Mouse (Mus musculus): ENCODE results near the gene Gfpt2.
"Not testable (repeated sequence)": the region's sequence is repeated elsewhere in the genome, so short reads cannot be mapped to it uniquely, and the experiment has no call there.

The Gfpt2 gene

DNA sequence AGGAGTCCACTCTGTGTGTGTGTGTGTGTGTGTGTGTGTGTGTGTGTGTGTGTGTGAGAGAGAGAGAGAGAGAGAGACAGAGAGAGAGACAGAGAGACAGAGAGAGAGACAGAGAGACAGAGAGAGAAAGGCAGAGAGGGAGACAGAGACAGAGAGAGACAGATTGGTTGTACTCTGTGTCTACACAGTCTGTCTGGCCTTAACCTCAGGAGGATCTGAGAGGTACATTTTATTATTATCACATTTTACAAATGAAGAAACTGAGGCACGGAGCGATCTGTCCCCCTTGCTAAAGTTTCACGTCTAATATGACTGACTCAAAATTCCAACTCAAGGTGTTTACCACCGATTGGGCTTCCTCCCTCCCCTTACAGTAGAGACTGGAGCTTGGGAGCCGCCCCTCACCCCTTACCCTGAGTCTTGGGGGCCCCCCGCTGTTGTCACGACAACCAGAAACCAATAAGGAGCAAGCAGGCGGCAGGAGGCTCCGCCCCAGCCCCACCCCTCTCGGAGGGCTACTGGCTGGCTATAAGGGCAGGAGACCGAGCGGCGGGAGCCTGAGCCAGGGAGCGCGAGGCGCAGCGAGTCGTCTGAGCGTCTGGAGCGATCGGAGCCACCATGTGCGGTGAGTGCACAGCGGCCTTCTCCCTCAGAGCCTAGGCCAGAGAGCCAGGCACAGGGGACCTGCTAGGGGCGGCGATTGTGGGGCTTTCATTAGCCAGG is at the start of gene Gfpt2:
Gene Gfpt2 (plus strand): TSS at position 560 of the 723 bp plus-strand sequence.
- no peak for DNase-seq (ENCODE audit: low read depth in 1 of 2, low spot score in 2 of 2)

DNA sequence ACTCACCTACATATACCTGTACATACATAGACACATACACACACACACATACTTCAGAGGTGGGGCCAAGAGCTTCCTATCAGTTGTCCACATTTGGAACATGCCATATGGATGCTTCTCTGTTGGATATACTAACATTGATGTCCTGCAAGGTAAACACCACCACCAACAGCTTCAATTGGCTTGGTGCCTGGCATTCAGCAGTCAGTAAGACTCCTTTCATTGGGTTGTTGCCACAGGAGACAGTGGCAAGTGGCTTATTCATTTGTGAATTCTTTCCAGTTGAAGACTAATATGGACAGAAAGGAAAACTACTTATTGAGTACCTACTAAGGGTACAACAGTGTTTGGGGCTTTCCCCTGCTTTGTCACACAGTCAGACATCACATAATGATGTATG is 49.0 kb upstream of the Gfpt2 start:
- DNase-seq (ENCODE audit: low read depth in 1 of 2, low spot score in 2 of 2): no peak

DNA sequence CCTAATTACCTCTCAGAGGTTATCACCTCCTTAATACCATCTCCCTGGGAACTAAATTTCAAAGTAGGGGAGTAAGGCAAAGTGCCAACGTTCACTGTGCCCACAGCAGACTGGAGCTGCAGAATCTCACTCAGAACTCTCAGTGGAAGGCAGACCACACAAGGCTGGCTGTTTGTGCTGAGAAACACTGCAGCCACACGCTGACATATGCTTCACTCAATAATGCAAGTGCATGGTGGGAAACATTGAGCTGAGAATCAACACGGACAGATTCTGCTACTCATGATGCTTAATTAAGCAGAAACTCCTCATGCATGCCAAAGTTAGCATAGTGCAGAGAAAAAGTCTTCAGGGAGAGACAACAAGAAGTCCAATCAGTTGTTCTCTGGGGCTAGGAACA is 48.1 kb upstream of the Gfpt2 start:
- DNase-seq (ENCODE audit: low read depth in 1 of 2, low spot score in 2 of 2): no peak

DNA sequence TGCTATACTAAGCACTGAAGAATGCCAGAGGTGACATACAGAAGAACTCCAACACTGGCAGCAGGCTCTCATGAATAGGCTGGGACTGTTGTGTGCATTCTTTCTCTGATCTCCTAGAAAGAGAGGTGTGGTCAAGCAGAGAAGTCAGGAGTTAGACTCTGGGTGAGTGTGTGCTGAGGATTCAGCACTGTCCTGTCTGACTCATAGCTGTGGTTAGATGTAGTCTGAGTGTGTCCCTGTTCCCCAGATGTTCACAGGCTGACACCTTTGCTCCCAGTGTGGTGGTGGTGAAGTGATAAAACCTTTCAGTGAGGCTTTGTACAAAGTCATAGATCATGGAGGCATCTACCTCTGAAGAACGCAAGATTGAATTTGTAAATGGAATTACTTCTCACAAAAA is 47.2 kb upstream of the Gfpt2 start:
- DNase-seq (ENCODE audit: low read depth in 1 of 2, low spot score in 2 of 2): no peak

DNA sequence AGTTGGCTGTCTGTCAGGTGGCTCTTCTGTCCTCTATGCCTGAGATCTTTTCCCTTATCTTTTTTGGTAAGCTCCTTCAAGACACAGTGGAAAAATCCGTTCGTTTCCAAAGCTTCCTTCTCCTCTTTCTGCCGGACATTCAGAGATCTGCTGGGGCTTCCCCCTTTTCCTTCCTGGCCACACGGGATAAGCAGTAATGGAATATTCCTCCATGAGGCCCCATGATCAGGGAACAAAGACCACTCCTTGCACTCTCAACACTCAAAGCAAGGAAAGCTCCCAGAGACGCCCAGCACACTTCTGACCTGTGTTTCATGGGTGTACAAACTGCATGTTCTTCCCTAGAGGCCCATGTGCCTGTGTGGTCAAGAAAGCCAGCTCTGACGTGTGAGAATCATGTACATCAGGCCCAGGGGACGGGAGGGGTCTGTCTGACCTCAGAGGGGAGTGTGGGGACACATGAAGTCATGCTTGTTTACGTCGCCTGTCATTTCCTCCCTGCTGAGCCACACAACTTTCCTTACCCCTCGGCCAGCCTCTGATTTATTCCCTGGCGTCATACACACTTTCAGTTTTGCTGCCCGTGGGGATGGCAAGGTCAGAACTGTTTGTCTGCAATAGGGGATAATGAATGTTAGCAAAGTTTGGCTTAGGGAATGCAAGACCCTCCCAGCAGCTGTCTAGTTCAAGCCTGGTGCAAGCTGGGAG is 38.9 kb upstream of the Gfpt2 start:
- DNase-seq (ENCODE audit: low read depth in 1 of 2, low spot score in 2 of 2): no peak

DNA sequence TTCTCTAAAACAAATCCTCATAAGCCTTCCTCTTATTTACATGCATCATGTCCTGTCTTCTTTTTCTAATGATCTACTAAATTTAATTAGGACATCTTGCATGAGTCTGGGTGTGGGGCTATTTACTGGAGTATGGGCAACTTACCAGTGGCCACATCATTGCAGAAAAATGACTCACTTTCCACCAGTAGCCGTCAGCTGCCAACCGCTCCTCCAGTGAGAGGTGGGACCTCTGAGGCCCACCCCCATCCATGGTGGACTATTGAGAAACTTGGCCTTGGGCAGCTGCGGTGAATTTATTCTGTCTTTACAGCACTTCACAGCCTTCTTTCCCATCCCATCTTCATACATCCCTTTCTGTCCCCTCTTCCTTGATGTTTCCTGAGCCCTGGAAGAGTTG is 35.9 kb upstream of the Gfpt2 start:
- no peak for DNase-seq (ENCODE audit: low read depth in 1 of 2, low spot score in 2 of 2)

DNA sequence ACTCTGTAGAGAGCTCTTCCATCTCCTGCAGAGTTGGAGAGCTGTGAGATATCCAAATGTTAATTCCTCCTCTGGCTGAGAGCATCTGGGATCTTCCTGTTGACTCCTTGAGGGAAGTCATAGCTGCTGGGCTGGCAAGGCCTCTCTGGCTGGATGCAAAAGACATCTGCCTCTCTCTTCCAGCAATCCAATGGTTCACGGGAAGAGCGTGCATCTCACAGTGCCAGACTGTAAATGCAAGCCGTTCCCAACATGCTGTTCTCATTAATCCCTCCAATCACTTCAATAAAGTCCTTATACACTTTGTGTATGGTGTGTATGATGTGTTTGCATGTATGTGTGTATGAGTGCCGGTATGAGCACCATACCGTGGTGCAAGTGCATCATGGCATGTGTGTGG is 32.8 kb upstream of the Gfpt2 start:
- DNase-seq (ENCODE audit: low read depth in 1 of 2, low spot score in 2 of 2): no peak

DNA sequence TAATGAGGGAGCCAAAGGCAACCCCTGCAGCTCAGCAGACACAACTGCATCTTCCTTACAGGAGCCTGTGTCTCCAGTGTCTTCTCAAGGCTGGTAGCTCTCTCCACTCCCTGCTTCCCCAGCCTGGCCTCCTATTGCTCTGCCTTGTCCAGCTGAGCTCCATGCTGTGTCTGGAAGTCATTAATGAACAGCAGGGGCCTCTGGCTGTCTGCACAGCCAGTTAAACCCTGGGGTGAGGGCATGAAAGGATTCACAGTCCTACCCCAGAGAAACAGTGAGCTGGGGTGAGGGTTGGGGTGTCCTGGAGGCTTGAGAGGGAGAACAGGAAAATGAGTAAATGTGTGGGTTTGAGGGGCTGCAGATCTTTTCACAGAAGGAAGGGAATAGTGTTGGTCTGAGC is 30.4 kb upstream of the Gfpt2 start:
- DNase-seq (ENCODE audit: low read depth in 1 of 2, low spot score in 2 of 2): no peak

DNA sequence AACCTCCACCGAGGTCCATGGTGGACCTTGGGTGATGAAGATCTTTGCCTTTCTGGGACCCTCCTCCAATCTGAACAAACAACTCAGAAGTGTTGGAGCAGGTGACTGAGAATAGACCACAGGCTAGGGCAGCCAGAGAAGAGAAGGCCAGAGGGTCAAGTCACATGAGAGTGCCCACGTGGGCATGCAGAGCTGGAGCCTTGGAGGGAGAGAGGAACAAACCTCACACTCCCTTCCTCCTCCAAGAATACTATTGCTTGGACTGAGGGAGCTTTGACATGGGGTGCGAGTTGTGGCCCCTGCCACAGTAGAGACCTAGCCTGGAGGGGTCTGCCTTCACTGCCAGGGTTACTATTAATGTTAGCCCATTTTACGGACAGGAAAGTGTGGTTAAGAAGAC is 30.0 kb upstream of the Gfpt2 start:
- DNase-seq (ENCODE audit: low read depth in 1 of 2, low spot score in 2 of 2): no peak

DNA sequence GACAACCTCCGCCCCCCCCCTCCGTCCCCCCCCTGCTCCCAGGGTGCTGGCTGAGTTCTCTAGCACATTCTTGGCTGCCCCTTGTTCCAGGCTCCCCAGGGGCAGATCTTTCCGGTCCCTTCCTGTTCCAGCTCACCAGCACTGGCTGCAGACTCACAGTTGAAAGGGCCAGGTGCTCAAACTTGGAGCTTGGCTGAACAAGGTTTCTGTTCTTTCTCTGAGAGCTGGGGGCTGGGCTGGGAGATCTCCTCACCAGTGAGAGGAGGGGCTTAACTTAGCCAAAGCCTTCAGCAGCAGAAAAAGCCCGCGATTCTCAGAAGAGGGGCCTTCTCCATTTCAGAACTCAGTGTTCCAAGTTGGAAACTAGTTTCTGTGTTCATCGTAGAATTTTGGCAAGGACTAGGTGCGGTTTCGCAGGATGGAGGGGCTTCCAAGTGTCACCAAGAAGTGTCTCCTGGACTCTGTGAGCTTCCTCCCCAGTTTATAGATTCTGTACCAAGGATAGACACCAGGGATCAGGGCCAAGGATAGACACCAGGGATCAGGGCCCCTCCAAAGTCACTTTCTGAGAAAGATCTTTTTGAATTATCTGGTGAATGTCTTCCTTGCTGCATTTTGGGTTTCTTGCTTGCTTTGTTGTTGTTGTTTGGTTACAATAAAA is 29.2 kb upstream of the Gfpt2 start:
- no peak for DNase-seq (ENCODE audit: low read depth in 1 of 2, low spot score in 2 of 2)

DNA sequence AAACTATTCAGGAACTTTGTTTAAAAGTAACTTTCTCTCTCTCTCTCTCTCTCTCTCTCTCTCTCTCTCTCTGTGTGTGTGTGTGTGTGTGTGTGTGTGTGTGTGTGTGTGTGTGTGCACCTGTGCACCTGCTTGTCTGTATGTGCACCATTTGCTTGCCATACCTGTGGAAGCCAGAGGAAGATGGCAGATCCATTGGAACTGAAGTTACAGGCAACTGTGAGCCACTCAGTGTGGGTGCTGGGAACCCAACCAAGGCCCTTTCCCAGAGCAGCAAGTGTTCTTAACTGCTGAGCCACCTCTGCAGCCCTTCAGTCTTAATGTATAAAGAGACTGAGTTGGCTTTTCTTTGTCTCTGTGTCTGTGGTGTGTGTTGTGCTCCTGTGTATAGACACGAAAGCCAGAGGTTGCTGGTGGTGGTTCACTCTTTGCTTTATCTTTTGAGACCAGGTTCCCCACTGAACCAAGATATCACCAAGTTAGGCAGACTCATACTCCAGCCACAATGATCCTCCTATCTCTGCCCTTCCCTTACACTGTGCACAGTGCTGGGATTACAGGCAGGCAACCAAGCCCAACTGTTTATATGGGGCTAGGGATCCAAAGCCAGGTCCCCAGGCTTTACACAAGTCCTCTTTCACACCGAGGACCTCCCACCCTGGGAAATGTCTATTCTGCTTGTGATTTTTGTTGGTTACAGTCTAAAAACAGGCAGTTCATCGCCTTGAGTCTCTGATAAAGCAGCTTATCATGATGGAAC is 28.4 kb upstream of the Gfpt2 start:
- DNase-seq (ENCODE audit: low read depth in 1 of 2, low spot score in 2 of 2): no peak

DNA sequence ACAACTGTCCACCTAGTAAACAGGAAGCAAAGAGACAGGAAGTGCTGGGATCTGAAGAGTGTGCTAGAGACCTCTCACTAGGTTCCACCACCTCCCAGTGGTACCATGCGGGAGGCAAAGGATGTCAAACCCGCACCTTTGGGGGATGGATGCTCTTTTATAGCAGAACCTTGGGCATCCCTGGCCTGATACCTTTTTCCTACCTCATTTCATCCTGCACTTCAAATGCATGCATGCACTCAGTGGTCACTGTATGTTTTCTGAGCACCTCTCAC is 27.9 kb upstream of the Gfpt2 start:
- no peak for DNase-seq (ENCODE audit: low read depth in 1 of 2, low spot score in 2 of 2)

DNA sequence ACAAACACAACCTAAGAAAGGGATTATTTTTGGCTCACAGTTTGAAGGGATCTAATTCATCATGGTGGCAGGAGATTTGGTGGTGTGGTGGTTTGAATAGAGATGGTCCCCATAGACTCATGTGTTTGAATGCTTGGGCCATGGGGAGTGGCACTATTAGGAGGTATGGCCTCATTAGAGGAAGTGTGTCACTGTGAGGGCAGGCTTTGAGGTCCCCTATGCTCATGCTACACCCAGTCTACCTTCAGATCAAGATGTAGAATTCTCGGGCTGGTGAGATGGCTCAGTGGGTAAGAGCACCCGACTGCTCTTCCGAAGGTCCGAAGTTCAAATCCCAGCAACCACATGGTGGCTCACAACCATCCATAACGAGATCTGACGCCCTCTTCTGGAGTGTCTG is 26.5 kb upstream of the Gfpt2 start:
- DNase-seq (ENCODE audit: low read depth in 1 of 2, low spot score in 2 of 2): not testable (repeated sequence)

DNA sequence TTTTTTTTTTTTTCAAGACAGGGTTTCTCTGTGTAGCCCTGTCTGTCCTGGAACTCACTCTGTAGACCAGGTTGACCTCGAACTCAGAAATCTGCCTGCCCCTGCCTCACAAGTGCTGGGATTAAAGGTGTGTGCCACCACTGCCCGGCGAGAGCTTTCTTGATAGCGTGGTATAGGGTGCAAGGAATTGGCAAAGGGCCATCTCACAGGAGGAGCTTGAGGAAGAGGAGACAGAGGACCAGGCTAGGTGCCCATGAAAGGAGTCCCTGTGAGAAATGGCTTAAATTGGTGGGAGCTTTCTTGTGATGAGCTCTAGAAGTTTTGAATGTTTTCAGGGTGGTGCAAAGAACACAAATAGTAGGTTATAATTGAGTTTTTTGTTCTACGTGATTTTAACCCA is 25.2 kb upstream of the Gfpt2 start:
- no peak for DNase-seq (ENCODE audit: low read depth in 1 of 2, low spot score in 2 of 2)

DNA sequence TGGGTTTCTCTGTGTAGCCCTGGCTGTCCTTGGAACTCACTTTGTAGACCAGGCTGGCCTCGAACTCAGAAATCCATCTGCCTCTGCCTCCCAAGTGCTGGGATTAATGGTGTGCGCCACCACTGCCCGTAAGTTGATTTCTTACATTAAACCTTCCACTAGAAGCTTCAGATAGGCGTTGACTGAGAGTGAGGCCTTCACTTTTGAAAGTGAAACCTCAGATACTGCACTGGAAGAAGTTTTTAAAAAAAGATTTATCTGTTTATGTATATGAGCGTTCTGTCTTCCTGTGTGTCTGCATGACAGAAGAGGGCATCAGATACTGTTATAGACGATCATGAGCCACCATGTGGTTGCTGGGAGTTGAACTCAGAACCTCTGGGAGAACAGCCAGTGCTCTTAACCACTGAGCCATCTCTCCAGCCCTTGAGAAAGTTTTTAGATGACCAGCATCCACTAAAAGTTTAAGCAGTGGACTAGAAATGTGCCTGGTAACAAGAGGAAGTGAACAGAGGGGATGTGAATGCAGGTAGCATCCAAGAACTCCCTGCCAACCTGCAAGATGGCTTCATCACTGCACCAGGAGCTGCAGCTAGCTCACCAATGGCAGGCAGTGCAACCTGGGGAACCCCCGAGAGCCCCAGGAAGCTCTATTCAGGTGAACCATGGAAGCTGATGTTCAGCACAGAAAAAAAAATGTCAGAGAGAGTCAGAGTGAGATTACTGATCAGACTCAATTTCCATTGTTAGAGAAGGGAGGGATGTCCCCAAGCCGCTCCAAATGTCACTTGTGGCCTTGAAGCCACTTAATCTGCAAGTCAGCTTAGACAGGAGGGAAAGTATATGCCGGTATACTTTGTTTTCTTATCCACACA is 23.1 kb upstream of the Gfpt2 start:
- no peak for DNase-seq (ENCODE audit: low read depth in 1 of 2, low spot score in 2 of 2)

DNA sequence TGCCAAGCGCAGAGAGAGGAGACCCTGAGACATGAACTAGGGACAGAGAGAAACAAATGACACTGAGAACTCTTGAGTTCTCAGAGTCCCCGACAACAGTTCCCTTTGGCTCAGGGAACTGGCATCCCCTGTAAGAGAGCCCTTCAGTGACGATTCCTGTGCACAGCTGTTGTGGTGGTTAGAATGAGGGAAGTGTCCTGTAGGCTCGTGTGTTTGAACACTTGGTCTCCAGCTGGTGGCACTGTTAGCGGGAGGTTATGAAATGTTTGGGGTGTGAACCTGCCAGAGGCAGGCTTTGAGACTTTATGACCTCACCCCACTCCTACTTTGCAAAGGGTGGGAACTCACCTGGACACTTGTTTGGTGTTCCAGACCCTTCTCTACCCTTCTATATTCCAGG is 21.7 kb upstream of the Gfpt2 start:
- DNase-seq (ENCODE audit: low read depth in 1 of 2, low spot score in 2 of 2): no peak

DNA sequence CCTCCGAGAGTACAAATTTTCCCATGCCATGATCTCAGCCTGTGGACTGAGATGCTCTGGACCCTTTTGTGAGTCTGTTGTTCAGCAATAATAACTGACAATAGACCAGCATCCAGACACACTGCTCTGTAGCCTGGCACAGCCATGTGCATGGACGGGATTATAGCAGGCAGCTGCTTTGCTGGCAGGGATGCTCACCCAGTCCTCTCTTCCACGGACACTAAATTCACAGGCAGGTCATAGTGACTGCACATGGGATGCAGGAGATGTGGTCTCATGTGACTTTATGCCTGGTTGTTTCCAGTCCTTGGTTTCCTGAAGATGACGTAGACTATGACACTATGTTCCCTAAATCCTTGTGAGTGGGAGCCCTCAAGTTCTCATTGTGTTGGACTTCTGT is 19.1 kb upstream of the Gfpt2 start:
- no peak for DNase-seq (ENCODE audit: low read depth in 1 of 2, low spot score in 2 of 2)

DNA sequence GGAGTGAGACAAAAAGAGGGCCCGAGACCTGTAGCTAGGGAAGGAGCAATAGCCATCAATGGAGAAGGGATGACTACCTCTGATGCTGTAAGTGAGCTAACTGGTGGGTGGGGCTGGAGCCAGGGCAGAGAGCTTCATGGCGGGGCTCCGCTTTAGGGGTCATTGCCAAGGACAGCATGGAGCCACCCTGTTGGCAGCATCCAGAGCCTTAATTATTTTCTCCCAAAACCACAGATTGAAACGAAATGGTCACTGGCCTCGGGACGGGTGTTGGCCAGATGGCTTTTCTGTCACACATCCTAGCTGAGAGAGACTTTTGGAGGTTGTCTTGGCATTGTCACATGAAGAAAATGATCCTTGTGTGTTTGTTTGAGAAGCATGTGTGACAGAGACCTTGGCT is 15.1 kb upstream of the Gfpt2 start:
- no peak for DNase-seq (ENCODE audit: low read depth in 1 of 2, low spot score in 2 of 2)

DNA sequence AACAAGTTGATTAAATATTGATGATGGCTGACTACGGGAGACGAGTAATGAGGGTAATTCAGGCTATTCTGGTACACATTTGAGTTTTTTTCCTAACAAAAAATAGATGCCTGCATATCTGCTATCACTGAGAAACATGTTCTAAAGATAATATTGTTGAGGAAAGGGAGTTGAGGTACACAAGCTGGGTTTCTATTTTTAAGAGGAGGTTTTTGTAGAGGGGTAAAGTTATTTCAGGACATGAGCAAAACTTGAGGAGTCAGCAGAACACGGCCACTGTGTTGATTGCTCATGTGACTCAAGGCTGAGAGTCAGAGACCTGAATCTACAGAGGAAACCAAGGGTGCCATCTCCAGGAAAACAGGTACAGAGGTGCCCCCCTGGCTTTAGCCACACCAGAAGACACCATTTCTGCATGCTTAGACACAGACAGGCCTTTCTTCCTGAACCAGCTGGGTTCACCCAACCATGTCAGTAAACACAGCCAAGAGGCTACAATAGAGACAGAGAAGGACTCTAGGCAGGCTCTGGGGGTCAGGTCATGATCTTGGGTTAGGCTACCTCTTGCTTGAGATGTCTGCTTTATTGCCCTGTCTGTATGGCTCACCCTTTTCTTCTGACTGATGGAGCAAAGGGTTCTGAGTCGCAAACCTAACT is 13.7 kb upstream of the Gfpt2 start:
- DNase-seq (ENCODE audit: low read depth in 1 of 2, low spot score in 2 of 2): no peak

DNA sequence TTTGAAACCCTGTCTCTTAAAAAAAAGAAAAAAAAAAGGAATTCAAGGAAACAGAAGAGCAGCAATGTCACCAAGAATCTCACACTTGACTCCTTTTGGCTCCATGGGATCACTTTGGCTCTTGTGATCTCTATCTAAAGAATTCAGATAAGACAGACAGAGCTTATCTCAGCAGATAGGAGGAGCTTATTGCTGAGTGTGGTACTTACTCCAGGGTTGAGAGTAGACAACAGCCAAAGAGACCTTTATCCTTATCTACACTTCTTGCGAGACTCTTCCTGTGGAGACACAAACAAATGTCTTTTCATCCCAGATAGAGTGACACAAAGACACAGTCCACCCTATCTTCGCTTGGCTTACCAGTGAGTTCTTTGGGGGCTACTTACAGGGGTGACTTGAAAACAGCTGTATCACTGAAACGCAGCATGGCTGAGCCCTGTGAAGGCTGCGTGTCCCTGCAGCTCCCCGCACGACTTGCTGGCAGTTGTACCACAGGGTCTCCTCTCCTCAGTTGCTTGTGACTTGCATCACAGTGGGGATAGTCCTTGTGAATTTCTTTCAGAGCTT is 12.1 kb upstream of the Gfpt2 start:
- DNase-seq (ENCODE audit: low read depth in 1 of 2, low spot score in 2 of 2): no peak

All from monocyte, adult 2 months (primary cell).